Mouse (Mus musculus) forebrain, embryonic 13.5 days (tissue): ENCODE measurements around the gene Pitx2. TPM values are rescaled to one million over a fixed set of nuclear protein-coding genes. Genes with fewer than 3 reads are reported as not detected.

Experiments used
- ATAC-seq: fragments of 200-750 bp; cut with Nextera tagmentation; 2 replicates; pipeline ENCODE4 v1.8.0; 2017
- H3K27ac ChIP-seq: fragments of 300-500 bp; sonication (generic); 2 replicates; pipeline ENCODE4 v1.5.1; 2015; ENCODE audit warnings: inconsistent platforms, mild to moderate bottlenecking, moderate library complexity
- H3K27me3 ChIP-seq: fragments of 300-500 bp; sonication (generic); 2 replicates; pipeline ENCODE4 v1.6.1; 2015; ENCODE audit warnings: mild to moderate bottlenecking, inconsistent platforms
- H3K36me3 ChIP-seq: fragments of 300-500 bp; sonication (generic); 2 replicates; pipeline ENCODE4 v1.6.1; 2015; ENCODE audit warnings: mild to moderate bottlenecking, inconsistent platforms; ENCODE audit not compliant: poor library complexity, severe bottlenecking
- H3K4me1 ChIP-seq: fragments of 300-500 bp; sonication (generic); 2 replicates; pipeline ENCODE4 v1.6.1; 2015; ENCODE audit warnings: inconsistent platforms
- H3K4me2 ChIP-seq: fragments of 300-500 bp; sonication (generic); 2 replicates; pipeline ENCODE4 v1.6.1; 2015; ENCODE audit warnings: inconsistent platforms, mild to moderate bottlenecking, moderate library complexity
- H3K4me3 ChIP-seq: fragments of 300-500 bp; sonication (generic); 2 replicates; pipeline ENCODE4 v1.5.1; 2015; ENCODE audit warnings: mild to moderate bottlenecking, inconsistent platforms
- H3K9ac ChIP-seq: fragments of 300-500 bp; sonication (generic); 2 replicates; pipeline ENCODE4 v1.6.1; 2015; ENCODE audit warnings: mild to moderate bottlenecking, inconsistent platforms
- H3K9me3 ChIP-seq: fragments of 300-500 bp; sonication (generic); replicated peaks from 2 replicates; pipeline ENCODE4 v1.6.1; 2016; ENCODE audit warnings: inconsistent platforms
- WGBS: fragments of 180-500 bp; shearing (Covaris S2); methylation state at CpG from one replicate; pipeline ENCODE4 v1.1.7; 2015; 5-methylcytosine and 5-hydroxymethylcytosine counted together
- polyA plus RNA-seq: library from polyadenylated mRNA; unstranded; fragments of >200 nt; fragmentation: Nextera tagmentation; extraction: Ambion mirVana; gene quantifications from 2 replicates; pipeline ENCODE4 v1.2.1, GENCODE M21; 2015

Gene Pitx2
- polyA plus RNA-seq, 1 experiment from 2014 or later: 7.2 TPM

DNA sequence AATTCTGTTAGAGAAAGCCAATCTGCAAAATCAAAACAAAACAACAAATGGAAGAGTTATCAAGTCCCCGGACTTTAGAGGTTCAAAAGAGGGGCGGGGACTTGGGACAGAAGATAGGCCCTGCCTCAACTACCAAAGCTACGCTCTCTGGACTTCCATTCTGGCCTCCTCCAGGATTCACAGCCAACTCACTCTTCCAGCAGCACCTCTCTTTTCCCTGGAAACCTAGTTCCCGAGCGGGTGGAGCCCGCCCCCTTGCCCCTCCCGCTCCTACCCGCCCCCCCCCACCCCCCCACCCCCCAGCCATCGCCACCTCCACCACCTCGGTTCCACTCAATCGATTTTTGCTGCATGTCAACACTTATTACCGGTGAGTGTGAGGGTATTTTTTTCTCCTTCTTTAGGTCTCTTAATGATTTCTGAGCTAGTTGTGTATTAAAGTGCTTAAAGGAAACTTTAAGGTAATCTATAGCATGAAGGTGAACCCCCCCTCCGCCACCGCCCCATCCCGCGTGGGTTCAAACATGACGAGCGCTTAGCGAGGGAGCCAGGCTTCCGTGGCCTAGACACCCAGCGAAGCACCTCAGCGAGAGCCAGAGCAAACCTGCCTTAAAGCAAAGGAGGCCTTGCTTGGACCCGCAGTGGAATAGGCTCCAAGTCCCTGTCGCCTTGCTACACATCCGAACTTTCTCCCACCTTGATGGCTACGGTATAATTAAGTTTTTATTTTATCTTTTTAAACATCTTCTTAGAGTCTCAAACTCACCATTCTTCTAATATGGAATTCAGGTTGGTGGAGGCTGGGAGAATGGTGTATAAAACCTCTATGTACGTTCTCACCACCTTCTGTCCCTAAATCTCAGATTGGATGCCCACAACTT, 21.9 kb downstream of the Pitx2 start:
- WGBS: 1% methylated on average over 23 of the region's 27 CpGs
- H3K27me3 ChIP-seq: peaks cover 97% of the 10 kb centered on the region
- H3K4me2 ChIP-seq: no peak overlapping the region
- no peak overlapping the region for H3K9ac ChIP-seq
- H3K27ac ChIP-seq: no peak overlapping the region
- H3K4me3 ChIP-seq: no peak overlapping the region
- no peak for ATAC-seq
- H3K36me3 ChIP-seq: no peaks in the 10 kb centered on the region
- H3K4me1 ChIP-seq: no peaks in the 10 kb centered on the region
- H3K9me3 ChIP-seq: no peaks in the 10 kb centered on the region

DNA sequence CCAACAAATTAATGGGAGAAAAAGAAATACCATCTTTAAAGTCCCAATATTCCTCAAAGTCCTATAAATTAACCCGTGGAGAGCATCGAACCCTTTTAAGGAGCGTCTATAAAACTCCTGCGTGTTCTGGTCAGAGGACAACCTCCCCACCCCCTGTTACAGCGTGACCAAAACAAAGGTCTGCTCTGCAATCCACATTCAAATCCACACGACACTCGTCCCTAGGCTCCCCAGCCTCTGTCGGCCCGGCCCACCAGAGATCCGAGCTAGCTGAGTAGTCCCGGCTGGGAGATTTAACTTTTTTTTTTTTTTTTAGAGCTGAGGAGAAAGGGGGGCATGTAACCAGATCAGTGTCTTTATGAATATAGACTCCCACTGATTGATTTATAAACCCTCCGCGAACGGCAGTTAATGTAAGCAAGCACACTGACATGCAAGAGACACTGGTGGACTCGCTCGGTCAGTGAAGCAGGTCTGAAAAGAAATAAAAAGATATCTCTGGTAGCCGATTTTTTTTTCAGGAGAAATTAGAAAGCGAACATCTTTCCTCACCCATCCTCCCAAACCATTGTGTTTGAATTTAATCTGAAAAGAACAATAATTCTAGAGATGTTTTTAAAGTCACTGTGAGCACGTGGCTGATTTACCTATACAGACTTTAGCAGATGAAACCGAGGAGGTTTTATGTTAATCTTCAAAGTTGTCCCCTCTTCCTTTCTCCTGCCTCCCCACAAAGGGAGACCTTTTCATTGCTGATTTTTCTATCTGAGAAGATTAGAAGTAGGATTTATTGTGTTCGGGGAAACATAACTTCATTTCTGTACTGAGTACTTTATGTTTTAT, 23.0 kb downstream of the Pitx2 start:
- whole genome bisulfite sequencing: under 1% methylated on average over 21 of the region's 21 CpGs
- Histone ChIP-seq H3K27me3 (peaks cover 97% of the 10 kb centered on the region), H3K9me3 (no peaks in the 10 kb centered on the region), H3K9ac (no peak overlapping the region), H3K36me3 (no peaks in the 10 kb centered on the region), H3K4me1 (no peaks in the 10 kb centered on the region), H3K27ac (no peak overlapping the region), H3K4me3 (no peak overlapping the region), H3K4me2 (no peak overlapping the region)
- ATAC-seq: no peak

DNA sequence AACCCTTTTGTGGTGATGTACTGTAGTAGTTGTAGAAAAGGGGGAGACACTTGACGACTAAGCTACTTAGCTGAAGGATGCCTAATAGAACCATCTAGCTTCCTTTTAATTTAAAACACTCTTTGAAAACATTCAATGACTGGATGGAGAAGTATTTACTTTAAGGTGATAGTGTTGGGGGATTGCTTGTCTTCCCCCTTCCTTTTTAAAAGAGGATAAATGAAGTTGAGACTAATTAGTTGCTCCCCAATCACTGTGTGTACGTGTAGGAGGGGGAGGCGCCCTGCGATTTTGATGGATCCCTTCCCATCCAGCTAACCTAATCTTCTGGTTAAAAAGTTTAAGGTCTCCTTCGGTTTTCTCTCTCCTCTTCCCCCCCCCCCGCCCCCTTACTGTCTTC, 23.7 kb downstream of the Pitx2 start:
- peaks cover 97% of the 10 kb centered on the region for H3K27me3 ChIP-seq

DNA sequence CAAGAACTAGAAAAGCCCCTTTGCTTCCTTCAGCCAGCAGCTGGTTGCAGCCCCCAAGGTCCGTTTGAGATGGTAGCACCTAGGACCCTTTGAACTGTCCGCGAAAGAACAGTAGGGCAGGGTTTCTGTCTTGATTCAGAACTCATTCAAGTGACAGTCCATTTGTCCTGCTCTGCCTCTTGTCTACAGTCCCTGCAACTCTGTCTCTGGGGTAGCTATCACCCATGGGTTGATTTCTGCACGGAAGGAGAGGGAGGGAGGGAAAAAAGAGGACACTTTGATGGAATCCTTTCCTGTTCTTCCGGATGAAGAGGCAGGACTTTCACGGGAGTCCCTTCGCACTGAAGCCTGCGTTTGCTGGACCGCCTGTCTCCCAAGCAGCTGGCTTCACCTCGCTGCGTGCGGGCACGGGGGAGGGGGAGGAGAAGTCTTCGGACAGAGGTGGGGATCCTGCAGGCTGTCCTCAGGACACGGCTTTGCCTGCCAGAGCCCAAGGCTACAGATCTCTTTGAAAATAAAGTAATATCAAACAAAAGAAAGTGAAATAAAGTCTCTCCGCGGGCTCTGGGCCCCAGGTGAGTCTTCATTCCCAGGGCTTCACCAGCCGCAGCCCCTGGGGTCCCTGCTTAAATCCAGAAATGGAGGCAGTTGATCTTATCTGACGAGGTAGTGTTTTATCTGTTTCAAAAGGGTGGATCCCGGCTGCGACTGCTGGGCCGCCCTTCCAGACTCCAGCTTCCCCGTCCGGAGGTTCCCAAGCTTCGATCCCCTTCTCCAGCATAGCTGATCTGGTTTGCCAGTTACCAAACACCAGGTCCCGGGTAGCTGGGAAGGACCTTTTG, 24.5 kb downstream of the Pitx2 start:
- ATAC-seq: no peak
- Histone ChIP-seq H3K27ac (no peak overlapping the region), H3K9me3 (no peaks in the 10 kb centered on the region), H3K27me3 (peaks cover 97% of the 10 kb centered on the region), H3K36me3 (no peaks in the 10 kb centered on the region), H3K4me1 (no peaks in the 10 kb centered on the region), H3K9ac (no peak overlapping the region), H3K4me2 (no peak overlapping the region), H3K4me3 (no peak overlapping the region)
- WGBS: under 1% methylated on average over 26 of the region's 26 CpGs

More for the DNA sequence above, 23.7 kb downstream of the Pitx2 start:
- WGBS: 1% methylated on average over 6 of the region's 6 CpGs
- Histone ChIP-seq H3K9me3 (no peaks in the 10 kb centered on the region), H3K27ac (no peak overlapping the region), H3K9ac (no peak overlapping the region), H3K4me2 (no peak overlapping the region), H3K36me3 (no peaks in the 10 kb centered on the region), H3K4me3 (no peak overlapping the region), H3K4me1 (no peaks in the 10 kb centered on the region)
- ATAC-seq: no peak

DNA sequence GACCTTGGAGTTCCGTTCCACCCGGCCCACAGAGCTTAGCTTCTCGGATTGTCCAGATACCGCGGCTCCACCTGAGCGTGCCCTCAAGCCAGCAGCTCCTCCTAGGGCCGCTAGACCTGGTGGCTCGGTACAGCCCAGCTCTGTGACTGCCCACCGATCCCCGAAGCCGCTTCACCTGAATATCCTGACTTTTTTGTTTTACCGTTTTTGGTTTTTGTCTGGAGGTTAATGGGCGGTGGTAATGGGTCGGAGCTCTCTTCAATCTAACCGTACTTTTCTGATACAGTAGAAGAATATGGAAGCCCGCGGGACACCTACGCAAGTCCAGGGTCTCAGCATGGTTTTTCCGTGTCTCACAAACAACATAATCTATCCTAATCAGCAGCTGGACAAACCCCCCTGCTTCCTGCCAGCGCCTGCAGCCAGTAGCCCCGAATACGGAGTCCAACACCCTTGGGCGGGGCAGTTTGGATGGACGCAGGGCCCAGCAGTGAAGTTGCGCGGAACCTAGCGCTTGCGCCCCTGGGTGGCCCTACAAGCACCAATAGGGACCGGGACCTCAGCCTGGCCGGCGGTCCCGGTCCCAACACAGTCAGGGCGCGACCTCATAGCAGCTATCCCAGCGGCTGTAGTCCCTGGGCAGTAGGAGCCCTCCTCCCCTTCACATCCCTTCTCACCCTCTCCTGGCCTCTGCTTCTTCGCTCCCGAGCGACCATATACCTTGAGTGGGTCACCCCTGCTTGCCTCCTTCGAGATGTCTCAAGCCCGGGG, 25.3 kb downstream of the Pitx2 start:
- Histone ChIP-seq H3K4me1 (no peaks in the 10 kb centered on the region), H3K27me3 (peaks cover 92% of the 10 kb centered on the region), H3K9me3 (no peaks in the 10 kb centered on the region), H3K27ac (no peak overlapping the region), H3K9ac (no peak overlapping the region), H3K4me2 (no peak overlapping the region), H3K4me3 (no peak overlapping the region), H3K36me3 (no peaks in the 10 kb centered on the region)
- ATAC-seq: no peak
- WGBS: under 1% methylated on average over 40 of the region's 40 CpGs

DNA sequence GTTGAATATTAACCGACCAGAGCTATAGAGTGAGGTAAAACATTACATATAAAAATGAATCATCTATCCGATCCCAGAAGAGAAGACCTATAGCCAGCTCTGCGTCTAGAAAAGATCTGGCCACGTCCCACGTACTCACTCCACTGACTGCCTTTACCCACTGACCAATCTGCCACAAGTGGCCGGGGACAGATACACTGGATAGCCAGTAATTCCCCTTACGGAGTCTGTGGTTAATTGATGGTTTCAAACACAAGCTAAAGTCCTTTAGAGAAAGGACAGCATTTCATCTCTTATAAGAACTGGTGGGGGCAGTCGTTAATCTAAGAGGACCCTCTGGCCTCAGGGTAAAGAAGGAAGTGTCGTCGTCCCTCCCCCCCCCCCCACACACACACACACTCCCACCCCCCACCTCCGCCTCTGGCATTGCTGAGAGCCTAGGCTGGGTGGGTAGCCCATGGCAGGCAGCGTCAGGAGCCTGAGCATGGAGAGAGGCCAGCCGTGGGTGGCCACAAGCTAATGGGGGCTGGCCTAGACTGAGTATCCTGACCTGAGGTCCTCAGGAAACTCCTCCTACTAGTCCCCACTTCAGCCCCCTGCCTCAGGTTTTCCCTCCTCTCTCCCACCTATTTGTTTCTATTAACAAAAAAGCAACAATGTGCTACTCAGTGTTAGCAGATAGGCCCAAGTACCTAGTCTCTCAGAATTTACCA, 26.1 kb downstream of the Pitx2 start:
- WGBS: under 1% methylated on average over 13 of the region's 13 CpGs
- ATAC-seq: peak; percentile 15; the same call in 1 of the 2 replicates
- H3K4me2 ChIP-seq: no peak overlapping the region
- H3K27me3 ChIP-seq: peaks cover 85% of the 10 kb centered on the region
- no peaks in the 10 kb centered on the region for H3K4me1 ChIP-seq
- H3K27ac ChIP-seq: no peak overlapping the region
- no peak overlapping the region for H3K9ac ChIP-seq
- no peaks in the 10 kb centered on the region for H3K9me3 ChIP-seq
- no peak overlapping the region for H3K4me3 ChIP-seq
- no peaks in the 10 kb centered on the region for H3K36me3 ChIP-seq

DNA sequence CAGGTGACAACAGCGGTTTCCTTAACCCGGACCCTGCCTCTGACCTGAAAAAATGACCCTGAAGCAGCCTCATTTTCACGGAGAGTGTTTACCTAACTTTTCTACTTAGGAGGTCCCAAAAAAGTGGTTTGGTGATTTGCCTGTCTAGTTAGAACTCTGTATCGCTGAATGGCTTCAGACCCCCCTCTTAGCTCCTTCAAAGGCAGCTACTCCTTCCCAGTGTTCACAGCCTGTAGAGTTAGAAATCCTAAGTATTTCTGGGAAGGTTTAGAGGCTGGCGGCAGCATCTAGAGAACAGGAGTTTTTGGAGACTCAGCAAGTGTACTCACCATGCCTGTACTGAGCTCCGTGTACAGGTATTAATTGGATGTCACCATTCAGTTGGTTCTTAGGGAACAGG, 27.0 kb downstream of the Pitx2 start:
- under 1% methylated on average over 6 of the region's 6 CpGs for WGBS
- ATAC-seq: no peak
- no peak overlapping the region for H3K4me2 ChIP-seq

DNA sequence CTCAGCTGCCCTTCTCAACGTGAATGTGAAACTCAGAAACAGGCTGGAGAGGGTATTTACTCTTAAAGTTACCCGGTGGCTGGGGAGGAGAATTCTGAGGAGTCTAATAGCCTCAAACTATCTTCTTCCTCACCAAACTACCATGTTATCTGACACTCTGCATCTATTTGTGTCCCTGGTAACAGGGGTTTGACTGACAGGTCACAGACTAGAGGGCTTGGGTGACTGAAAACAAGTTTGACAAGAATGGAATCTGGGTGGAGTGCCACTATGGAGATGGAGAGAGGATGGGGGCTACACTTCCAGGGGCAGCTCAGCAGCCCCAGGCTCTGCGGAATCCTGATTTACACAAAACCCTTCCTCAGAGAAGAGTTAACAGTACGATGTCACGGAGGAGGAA, 27.7 kb downstream of the Pitx2 start:
- Histone ChIP-seq H3K4me1 (no peaks in the 10 kb centered on the region), H3K4me3 (no peak overlapping the region), H3K27ac (no peak overlapping the region), H3K27me3 (peaks cover 73% of the 10 kb centered on the region), H3K36me3 (no peaks in the 10 kb centered on the region), H3K9ac (no peak overlapping the region), H3K4me2 (no peak overlapping the region), H3K9me3 (no peaks in the 10 kb centered on the region)
- 0% methylated on average over 5 of the region's 5 CpGs for WGBS
- no peak for ATAC-seq

More for the DNA sequence above, 27.0 kb downstream of the Pitx2 start:
- Histone ChIP-seq H3K9me3 (no peaks in the 10 kb centered on the region), H3K4me3 (no peak overlapping the region), H3K27me3 (peaks cover 75% of the 10 kb centered on the region), H3K27ac (no peak overlapping the region), H3K36me3 (no peaks in the 10 kb centered on the region), H3K9ac (no peak overlapping the region), H3K4me1 (no peaks in the 10 kb centered on the region)

DNA sequence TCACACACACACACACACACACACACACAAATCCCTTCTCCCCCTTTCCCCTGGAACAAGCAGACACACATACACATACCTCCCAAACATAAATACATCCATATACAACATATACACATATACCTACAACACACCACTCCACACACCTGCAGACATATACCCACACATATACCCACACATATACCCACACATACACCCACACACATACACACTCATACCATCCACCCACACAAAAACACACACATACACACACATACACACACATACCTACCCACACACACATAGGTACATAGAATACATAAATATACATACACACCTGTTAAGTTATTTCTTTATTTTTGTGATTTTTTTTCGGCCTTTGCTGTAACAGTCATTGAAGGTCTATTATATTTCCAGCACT, 38.3 kb downstream of the Pitx2 start:
- WGBS: 92% methylated on average over 1 of the region's 1 CpGs
- Histone ChIP-seq H3K36me3 (no peaks in the 10 kb centered on the region), H3K4me3 (no peak overlapping the region), H3K27ac (no peak overlapping the region), H3K9me3 (no peaks in the 10 kb centered on the region), H3K4me2 (no peak overlapping the region), H3K4me1 (no peaks in the 10 kb centered on the region), H3K27me3 (no peaks in the 10 kb centered on the region), H3K9ac (no peak overlapping the region)
- no peak for ATAC-seq

DNA sequence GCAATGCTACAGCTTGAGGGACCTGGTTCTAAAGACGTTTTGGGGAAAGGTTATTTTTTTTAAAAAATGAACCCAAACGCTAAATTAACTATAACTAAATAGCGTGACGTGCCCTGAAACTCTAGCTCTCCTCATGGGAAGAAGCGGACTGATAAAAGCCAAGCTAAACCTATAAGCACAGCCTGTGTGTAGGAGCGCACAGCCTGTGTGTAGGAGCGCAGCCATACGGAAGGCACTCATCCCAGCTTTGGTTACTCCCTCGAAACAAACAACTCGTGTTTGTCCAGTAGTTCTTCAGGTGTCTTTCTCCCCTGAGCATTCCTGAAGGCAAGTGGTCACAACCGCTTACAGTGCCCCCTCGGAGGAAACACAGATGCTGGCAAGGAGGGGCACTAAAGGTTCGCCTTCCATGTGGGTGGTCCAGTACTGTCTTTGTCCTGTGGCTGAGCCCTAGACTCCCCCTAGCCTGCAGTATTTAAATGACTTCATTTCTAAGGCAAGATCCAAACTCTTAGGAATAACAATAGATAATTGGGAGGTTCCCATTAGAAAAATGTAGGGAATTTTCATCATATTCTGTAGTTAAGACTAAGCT, 39.1 kb downstream of the Pitx2 start:
- Histone ChIP-seq H3K27ac (no peak overlapping the region), H3K4me1 (no peaks in the 10 kb centered on the region), H3K4me3 (no peak overlapping the region), H3K9ac (no peak overlapping the region), H3K27me3 (no peaks in the 10 kb centered on the region), H3K4me2 (no peak overlapping the region), H3K9me3 (no peaks in the 10 kb centered on the region), H3K36me3 (no peaks in the 10 kb centered on the region)
- WGBS: 28% methylated on average over 13 of the region's 13 CpGs
- ATAC-seq: no peak
